Mouse (Mus musculus) limb, embryonic 12.5 days (tissue): ENCODE results near the gene Phf24. TPM values are rescaled to one million over a fixed set of nuclear protein-coding genes. Genes with fewer than 3 reads are reported as not detected.
A peak's percentile ranks its signal among the peaks of the same experiment; 100 is the strongest.

Experiments
- ATAC-seq: fragments of 200-750 bp; cut with Nextera tagmentation; 2 replicates; pipeline ENCODE4 v1.8.0; 2017; ENCODE audit warnings: low read depth, moderate TSS enrichment; ENCODE audit not compliant: insufficient number of reproducible peaks, insufficient read depth, low FRiP score, low TSS enrichment
- H3K27ac ChIP-seq: fragments of 300-500 bp; sonication (generic); 2 replicates; pipeline ENCODE4 v1.5.1; 2016; ENCODE audit warnings: mild to moderate bottlenecking, moderate library complexity
- H3K27me3 ChIP-seq: fragments of 300-500 bp; sonication (generic); 2 replicates; pipeline ENCODE4 v1.6.1; 2016; ENCODE audit warnings: mild to moderate bottlenecking, moderate library complexity
- H3K36me3 ChIP-seq: fragments of 300-500 bp; sonication (generic); 2 replicates; pipeline ENCODE4 v1.6.1; 2016; ENCODE audit warnings: mild to moderate bottlenecking, moderate library complexity
- H3K4me1 ChIP-seq: fragments of 300-500 bp; sonication (generic); replicated peaks from 2 replicates; pipeline ENCODE4 v1.6.1; 2016
- H3K4me2 ChIP-seq: fragments of 300-500 bp; sonication (generic); 2 replicates; pipeline ENCODE4 v1.6.1; 2016; ENCODE audit warnings: mild to moderate bottlenecking, moderate library complexity
- H3K4me3 ChIP-seq: fragments of 300-500 bp; sonication (generic); replicated peaks from 2 replicates; pipeline ENCODE4 v1.5.1; 2016; ENCODE audit warnings: mild to moderate bottlenecking
- H3K9ac ChIP-seq: fragments of 300-500 bp; sonication (generic); replicated peaks from 2 replicates; pipeline ENCODE4 v1.6.1; 2016; ENCODE audit warnings: mild to moderate bottlenecking, moderate library complexity
- H3K9me3 ChIP-seq: fragments of 300-500 bp; sonication (generic); 2 replicates; pipeline ENCODE4 v1.6.1; 2016; ENCODE audit warnings: mild to moderate bottlenecking, moderate library complexity
- WGBS: fragments of 180-500 bp; shearing (Covaris S2); methylation state at CpG from one replicate; pipeline ENCODE4 v1.1.7; 2016; 5-methylcytosine and 5-hydroxymethylcytosine counted together
- polyA plus RNA-seq: library from polyadenylated mRNA; unstranded; fragments of >200 nt; fragmentation: Nextera tagmentation; extraction: Ambion mirVana; gene quantifications from 2 replicates; pipeline ENCODE4 v1.2.1, GENCODE M21; 2016

The Phf24 gene
- polyA plus RNA-seq, 1 experiment from 2014 or later = 0.31 TPM

DNA sequence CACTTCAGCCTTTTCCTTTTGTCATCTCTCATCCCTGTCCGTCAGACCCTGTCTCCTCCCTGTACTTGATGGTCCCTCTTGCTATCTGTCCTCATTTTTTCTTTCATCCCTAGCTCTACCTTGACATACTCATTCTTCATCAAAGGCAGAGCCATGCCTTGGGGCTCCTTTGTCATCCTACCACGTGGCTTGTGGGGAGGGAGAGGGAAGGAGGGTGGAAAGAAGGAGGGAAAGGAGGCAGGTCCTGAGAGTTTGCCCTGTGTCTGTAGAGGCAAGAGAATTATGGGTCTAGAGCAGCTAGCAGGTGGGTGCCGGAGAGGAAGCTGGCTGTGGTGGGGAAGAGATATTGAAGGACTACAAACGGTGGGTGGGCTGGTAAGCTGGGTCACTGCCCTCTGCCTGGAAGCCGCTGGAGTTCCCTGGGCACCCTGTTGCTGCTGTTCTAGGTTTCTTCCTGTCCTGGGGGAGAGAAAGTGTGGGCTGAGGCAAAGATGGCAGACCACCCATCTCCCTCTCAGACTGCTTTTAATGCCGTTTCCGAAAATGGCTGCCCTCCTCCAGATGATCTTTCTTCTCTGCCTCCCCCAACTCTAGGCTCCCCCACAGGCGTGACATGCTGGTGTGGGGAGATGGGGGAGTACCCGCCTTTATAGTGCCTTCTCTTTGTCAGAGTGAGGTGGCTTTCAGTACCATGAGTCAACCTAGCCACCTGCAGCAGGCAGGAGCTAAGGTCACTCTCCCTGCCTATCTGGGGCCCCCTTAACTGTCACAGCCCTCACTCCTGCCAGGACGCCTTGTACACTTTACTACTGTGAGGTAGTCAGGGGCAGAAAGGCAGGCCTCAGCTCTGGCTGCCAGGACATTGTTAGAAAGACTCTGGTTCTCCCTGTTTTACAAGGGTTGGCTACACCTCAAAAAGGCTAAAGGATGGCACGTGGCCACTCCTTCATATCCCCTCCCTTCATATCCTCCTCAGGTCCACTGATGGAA lies 35.0 kb downstream of the Phf24 start:
- Histone ChIP-seq H3K36me3 (peaks cover 22% of the 10 kb centered on the region; the same call in 1 of the 2 replicates), H3K9ac (no peak overlapping the region), H3K27me3 (peaks cover 23% of the 10 kb centered on the region), H3K4me2 (peak overlapping the region; percentile 67), H3K4me3 (no peak overlapping the region), H3K27ac (no peak overlapping the region), H3K4me1 (peaks cover 40% of the 10 kb centered on the region), H3K9me3 (no peaks in the 10 kb centered on the region)
- no peak for ATAC-seq
- 65% methylated on average over 11 of the region's 11 CpGs for WGBS

GRCm38 (mm10) chr4:42952563-42952962 lies 36.1 kb downstream of the Phf24 start:
- H3K4me2 ChIP-seq = no peak overlapping the region
- peaks cover 40% of the 10 kb centered on the region for H3K4me1 ChIP-seq
- peaks cover 16% of the 10 kb centered on the region for H3K27me3 ChIP-seq
- no peaks in the 10 kb centered on the region for H3K9me3 ChIP-seq
- no peak overlapping the region for H3K9ac ChIP-seq
- peaks cover 32% of the 10 kb centered on the region for H3K36me3 ChIP-seq
- 78% methylated on average over 7 of the region's 7 CpGs for WGBS
- H3K27ac ChIP-seq = no peak overlapping the region
- ATAC-seq = no peak
- H3K4me3 ChIP-seq = no peak overlapping the region

DNA sequence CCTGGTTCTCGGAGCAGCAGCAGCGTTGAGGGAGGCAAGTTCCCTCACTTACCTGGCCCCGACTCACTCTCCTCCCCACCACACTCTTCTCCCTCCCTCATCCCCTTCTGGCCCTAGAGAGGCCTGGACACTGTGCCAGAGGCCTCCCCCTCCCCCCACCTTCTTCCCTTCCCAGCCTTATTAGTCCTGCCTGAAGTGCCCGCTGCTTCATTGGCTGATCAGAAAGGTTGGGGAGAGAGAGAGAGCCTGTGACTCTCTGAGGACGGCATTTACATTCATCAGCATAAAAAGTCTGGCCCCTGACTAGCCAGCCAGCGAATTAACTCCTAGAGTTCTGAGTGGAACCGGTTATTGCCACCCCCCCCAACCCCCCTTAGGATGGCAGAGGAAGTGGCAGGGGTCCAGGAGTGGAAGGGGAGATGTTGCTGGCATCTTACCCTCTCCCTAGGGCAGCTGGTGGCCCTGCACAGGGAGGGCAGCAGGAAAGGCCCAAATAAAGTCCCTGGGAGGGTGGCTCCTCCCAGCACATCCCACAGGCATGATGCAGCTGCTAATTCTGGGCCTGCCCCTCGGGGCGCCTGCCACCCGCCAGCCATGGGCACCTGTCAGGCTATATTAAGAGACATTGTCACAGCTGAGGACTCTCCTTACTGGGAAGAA lies 37.1 kb downstream of the Phf24 start:
- Histone ChIP-seq H3K4me2 (no peak overlapping the region), H3K36me3 (peaks cover 40% of the 10 kb centered on the region), H3K27ac (no peak overlapping the region), H3K27me3 (peaks cover 6% of the 10 kb centered on the region), H3K4me1 (peaks cover 39% of the 10 kb centered on the region), H3K4me3 (no peak overlapping the region), H3K9ac (no peak overlapping the region), H3K9me3 (no peaks in the 10 kb centered on the region)
- 21% methylated on average over 10 of the region's 10 CpGs for WGBS
- no peak for ATAC-seq

DNA sequence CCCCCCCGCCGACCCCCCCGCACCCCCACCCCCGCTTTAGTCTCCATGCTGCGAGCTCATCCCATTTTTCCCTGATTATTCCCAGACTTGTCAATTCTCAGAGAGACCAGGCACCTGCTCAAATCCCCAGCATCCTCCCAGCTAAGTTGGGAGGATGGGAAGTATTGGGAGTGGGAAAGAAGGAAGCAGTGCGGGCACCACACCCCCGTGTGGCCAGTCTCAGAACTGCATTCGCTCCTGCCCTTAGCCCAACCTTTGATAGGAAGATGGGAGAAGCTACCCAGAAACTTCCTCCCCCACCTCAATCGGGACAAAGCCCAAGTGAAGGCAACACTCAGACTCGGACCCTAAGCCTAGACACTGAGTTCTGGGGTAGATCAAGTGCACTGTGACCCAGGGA lies 37.8 kb downstream of the Phf24 start:
- ATAC-seq = no peak
- Histone ChIP-seq H3K4me1 (peaks cover 32% of the 10 kb centered on the region), H3K27ac (no peak overlapping the region), H3K4me2 (no peak overlapping the region), H3K9me3 (no peaks in the 10 kb centered on the region), H3K36me3 (peaks cover 40% of the 10 kb centered on the region), H3K4me3 (no peak overlapping the region), H3K9ac (no peak overlapping the region), H3K27me3 (no peaks in the 10 kb centered on the region)
- 7% methylated on average over 10 of the region's 10 CpGs for WGBS

GRCm38 (mm10) chr4:42955200-42955599 lies 38.7 kb downstream of the Phf24 start:
- H3K36me3 ChIP-seq = peaks cover 40% of the 10 kb centered on the region
- no peak overlapping the region for H3K27ac ChIP-seq
- no peaks in the 10 kb centered on the region for H3K27me3 ChIP-seq
- WGBS = 87% methylated on average over 3 of the region's 3 CpGs
- no peak overlapping the region for H3K9ac ChIP-seq
- no peak overlapping the region for H3K4me2 ChIP-seq
- ATAC-seq = no peak
- H3K4me1 ChIP-seq = peaks cover 31% of the 10 kb centered on the region
- H3K9me3 ChIP-seq = no peaks in the 10 kb centered on the region
- no peak overlapping the region for H3K4me3 ChIP-seq

- H3K27me3 ChIP-seq = no peaks in the 10 kb centered on the region
- H3K4me3 ChIP-seq = no peak overlapping the region
- H3K27ac ChIP-seq = no peak overlapping the region
- H3K9me3 ChIP-seq = no peaks in the 10 kb centered on the region
- H3K36me3 ChIP-seq = peaks cover 40% of the 10 kb centered on the region
- no peak overlapping the region for H3K9ac ChIP-seq
- 93% methylated on average over 17 of the region's 17 CpGs for WGBS
- ATAC-seq = no peak
- H3K4me2 ChIP-seq = no peak overlapping the region
- peaks cover 17% of the 10 kb centered on the region for H3K4me1 ChIP-seq
These were observed 40.1 kb downstream of the Phf24 start for GRCm38 (mm10) chr4:42956581-42956980.

DNA sequence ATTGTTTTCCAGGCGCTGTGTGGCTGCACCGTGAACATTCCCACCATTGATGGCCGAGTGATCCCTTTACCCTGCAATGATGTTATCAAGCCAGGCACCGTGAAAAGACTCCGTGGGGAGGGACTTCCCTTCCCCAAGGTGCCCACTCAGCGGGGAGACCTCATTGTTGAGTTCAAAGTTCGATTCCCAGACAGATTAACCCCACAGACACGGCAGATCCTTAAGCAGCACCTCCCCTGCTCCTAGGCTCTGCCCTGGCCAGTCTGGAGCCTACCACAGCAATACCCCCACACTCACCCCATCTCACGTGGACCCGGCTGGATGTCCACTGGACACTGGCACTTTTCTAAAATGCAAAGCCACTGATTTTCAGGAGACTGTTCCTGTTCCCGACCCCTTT lies 40.8 kb downstream of the Phf24 start:
- H3K4me1 ChIP-seq = peaks cover 11% of the 10 kb centered on the region
- WGBS = 89% methylated on average over 11 of the region's 11 CpGs
- ATAC-seq = no peak
- no peak overlapping the region for H3K4me2 ChIP-seq
- H3K9ac ChIP-seq = no peak overlapping the region
- no peaks in the 10 kb centered on the region for H3K27me3 ChIP-seq
- no peak overlapping the region for H3K4me3 ChIP-seq
- H3K9me3 ChIP-seq = no peaks in the 10 kb centered on the region
- no peak overlapping the region for H3K27ac ChIP-seq
- peaks cover 40% of the 10 kb centered on the region for H3K36me3 ChIP-seq

DNA sequence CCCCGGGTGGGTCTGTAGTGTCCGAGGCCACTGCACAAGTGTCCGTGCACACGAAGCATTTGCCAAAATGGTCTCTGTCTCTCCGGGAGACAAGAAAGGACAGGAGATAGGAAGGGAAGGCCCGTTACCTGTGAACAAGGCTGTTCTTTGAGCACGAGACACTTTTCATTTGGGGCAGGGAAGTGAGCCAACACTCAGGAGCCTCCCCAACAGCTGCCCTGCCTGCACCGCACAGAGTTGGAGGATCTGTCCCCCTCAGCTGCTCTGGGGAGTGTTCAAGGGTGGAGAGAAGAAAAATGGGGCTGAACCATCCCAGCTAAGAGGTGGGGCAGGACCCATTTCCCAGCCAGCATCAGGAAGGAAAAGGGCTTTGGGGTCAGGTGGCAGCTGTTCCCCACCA lies 41.5 kb downstream of the Phf24 start:
- WGBS = 90% methylated on average over 8 of the region's 8 CpGs

DNA sequence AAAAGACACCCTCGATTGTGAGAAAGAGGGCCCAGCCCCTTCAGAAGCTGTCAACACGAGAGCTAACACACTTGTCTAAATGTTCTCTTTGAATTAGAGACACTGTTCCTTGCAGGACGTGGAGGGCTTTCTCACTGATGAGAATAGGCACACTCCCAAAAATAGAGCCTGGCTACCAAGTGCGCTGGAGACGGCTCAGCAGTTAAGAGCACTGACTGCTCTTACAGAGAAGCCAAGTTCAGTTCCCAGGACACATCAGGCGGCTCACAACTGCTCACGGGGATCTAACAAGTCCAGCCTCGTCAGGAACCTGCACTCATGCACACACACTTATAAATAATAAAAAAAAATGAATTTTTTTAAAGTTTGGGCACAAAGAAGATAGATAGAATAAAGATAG lies 42.5 kb downstream of the Phf24 start:
- ATAC-seq = no peak
- Histone ChIP-seq H3K27ac (no peak overlapping the region), H3K9ac (no peak overlapping the region), H3K36me3 (peaks cover 32% of the 10 kb centered on the region), H3K4me3 (no peak overlapping the region), H3K27me3 (no peaks in the 10 kb centered on the region), H3K4me2 (no peak overlapping the region), H3K9me3 (no peaks in the 10 kb centered on the region), H3K4me1 (no peaks in the 10 kb centered on the region)
- WGBS = 73% methylated on average over 8 of the region's 8 CpGs

More for the DNA sequence above, 41.5 kb downstream of the Phf24 start:
- Histone ChIP-seq H3K36me3 (peaks cover 40% of the 10 kb centered on the region), H3K4me3 (no peak overlapping the region), H3K9ac (no peak overlapping the region), H3K9me3 (no peaks in the 10 kb centered on the region), H3K4me1 (peaks cover 10% of the 10 kb centered on the region), H3K27me3 (no peaks in the 10 kb centered on the region), H3K4me2 (no peak overlapping the region), H3K27ac (no peak overlapping the region)
- no peak for ATAC-seq

- ATAC-seq = no peak
These were observed 42.9 kb downstream of the Phf24 start for GRCm38 (mm10) chr4:42959382-42959781.

DNA sequence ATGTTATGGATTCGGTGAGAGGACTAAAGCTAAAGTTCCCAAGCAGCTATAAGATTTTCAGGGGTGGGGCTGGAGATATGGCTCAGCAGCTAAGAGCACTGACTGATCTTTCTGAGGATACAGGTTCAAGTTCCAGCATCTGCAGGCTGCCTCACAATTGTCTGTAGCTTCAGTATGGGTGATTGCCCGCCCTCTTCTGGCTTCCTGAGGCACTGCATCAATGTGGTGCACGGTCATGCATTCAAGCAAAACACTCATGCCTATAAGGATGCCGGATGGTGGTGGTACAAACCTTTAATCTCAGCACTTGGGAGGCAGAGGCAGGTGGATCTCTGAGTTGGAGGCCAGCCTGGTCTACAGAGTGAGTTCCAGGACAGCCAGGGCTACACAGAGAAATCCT lies 45.1 kb downstream of the Phf24 start:
- Histone ChIP-seq H3K9me3 (no peaks in the 10 kb centered on the region), H3K9ac (no peak overlapping the region), H3K4me1 (0 out of 2 replicates have a peak, but pooled peaks cover 4% of the 10 kb centered on the region), H3K4me2 (no peak overlapping the region), H3K36me3 (peaks cover 17% of the 10 kb centered on the region), H3K4me3 (no peak overlapping the region), H3K27ac (no peak overlapping the region), H3K27me3 (0 out of 2 replicates have a peak, but pooled peaks cover 5% of the 10 kb centered on the region)
- ATAC-seq = no peak
- 38% methylated on average over 4 of the region's 4 CpGs for WGBS

More at GRCm38 (mm10) chr4:42959382-42959781, 42.9 kb downstream of the Phf24 start:
- Histone ChIP-seq H3K4me2 (no peak overlapping the region), H3K27ac (no peak overlapping the region), H3K4me1 (no peaks in the 10 kb centered on the region), H3K9me3 (no peaks in the 10 kb centered on the region), H3K36me3 (peaks cover 32% of the 10 kb centered on the region), H3K27me3 (no peaks in the 10 kb centered on the region), H3K4me3 (no peak overlapping the region), H3K9ac (no peak overlapping the region)
- whole genome bisulfite sequencing = 71% methylated on average over 4 of the region's 4 CpGs
